ENCODE assay signal across 21 mouse cellular contexts in genomic region chr5:66929291-66929690, GRCm38 (mm10).
A peak's percentile ranks its signal among the peaks of the same experiment; 100 is the strongest.
DNase-seq lines count a peak whose midpoint lies in the region; ATAC-seq and TF ChIP-seq lines count a peak whose summit lies in the region.
"Had no signal": no experiment of that assay in that cellular context is flagged by ENCODE, and none has a peak within 500 bp of the region (broad histone marks: within the 10 kb centered on the region; RNA-seq: fewer than 3 reads in every experiment).

No protein-coding gene starts in this region.

- WGBS in kidney, adult 2 months, result 46% methylated on average over 6 of the region's 6 CpGs
- 81% methylated on average over 6 of the region's 6 CpGs for WGBS in midbrain, postnatal 0 days
- WGBS in midbrain, embryonic 15.5 days, result 83% methylated on average over 6 of the region's 6 CpGs
- 69% methylated on average over 6 of the region's 6 CpGs for WGBS in forebrain, embryonic 14.5 days

- H3K9me3 ChIP-seq in midbrain, postnatal 0 days (ENCODE audit: low read length), result no peaks in the 10 kb centered on the region
- no peaks in the 10 kb centered on the region for H3K9me3 ChIP-seq in midbrain, embryonic 15.5 days
- H3K9me3 ChIP-seq in forebrain, embryonic 14.5 days (replicated peaks; ENCODE audit: control insufficient read depth, low read length), result no peaks in the 10 kb centered on the region
- H3K9me3 ChIP-seq: embryonic facial prominence, embryonic 15.5 days; forebrain, embryonic 15.5 days; heart, embryonic 15.5 days; liver, embryonic 12.5 days; midbrain, embryonic 12.5 days had no signal

- H3K4me3 ChIP-seq in kidney, adult 2 months (ENCODE audit: insufficient read depth, low read depth, low read length), result no peak overlapping the region
- no peak overlapping the region for H3K4me3 ChIP-seq in midbrain, postnatal 0 days (ENCODE audit: low read depth, low read length)
- H3K4me3 ChIP-seq in midbrain, embryonic 15.5 days, result no peak overlapping the region
- H3K4me3 ChIP-seq in forebrain, embryonic 14.5 days (ENCODE audit: low read depth, low read length), result no peak overlapping the region
- H3K4me3 ChIP-seq: embryonic facial prominence, embryonic 15.5 days; forebrain, embryonic 15.5 days; heart, embryonic 15.5 days; liver, embryonic 12.5 days; midbrain, embryonic 12.5 days had no signal

- no peak overlapping the region for H3K9ac ChIP-seq in midbrain, postnatal 0 days (replicated peaks; ENCODE audit: low read length, poor library complexity, severe bottlenecking)
- no peak overlapping the region for H3K9ac ChIP-seq in midbrain, embryonic 15.5 days
- H3K9ac ChIP-seq in forebrain, embryonic 14.5 days (ENCODE audit: low read length), result no peak overlapping the region
- H3K9ac ChIP-seq: embryonic facial prominence, embryonic 15.5 days; forebrain, embryonic 15.5 days; heart, embryonic 15.5 days; hindbrain, embryonic 14.5 days; liver, embryonic 12.5 days; midbrain, embryonic 12.5 days had no signal

- no peak for ATAC-seq in midbrain, postnatal 0 days (ENCODE audit: low FRiP score)
- no peak for ATAC-seq in midbrain, embryonic 15.5 days (replicated peaks)
- ATAC-seq in forebrain, embryonic 14.5 days, result no peak
- ATAC-seq: CD4-positive, CD25-positive, alpha-beta regulatory T cell, adult 4 months; forebrain, embryonic 15.5 days; inflammation-experienced regulatory T-cells, adult 6 months; liver, embryonic 12.5 days had no signal

- H3K4me1 ChIP-seq in kidney, adult 2 months (ENCODE audit: control insufficient read depth, insufficient read depth, low read length), result peaks cover 9% of the 10 kb centered on the region; the same call in 1 of the 2 replicates
- H3K4me1 ChIP-seq in midbrain, postnatal 0 days (ENCODE audit: insufficient read depth, low read length), result no peaks in the 10 kb centered on the region
- no peaks in the 10 kb centered on the region for H3K4me1 ChIP-seq in midbrain, embryonic 15.5 days
- no peaks in the 10 kb centered on the region for H3K4me1 ChIP-seq in forebrain, embryonic 14.5 days (ENCODE audit: control insufficient read depth, insufficient read depth, low read length)
- H3K4me1 ChIP-seq: liver, embryonic 12.5 days had no signal

- H3K27ac ChIP-seq in kidney, adult 2 months (ENCODE audit: insufficient read depth, low read depth, low read length), result no peak overlapping the region
- H3K27ac ChIP-seq in midbrain, postnatal 0 days (ENCODE audit: low read depth, low read length), result no peak overlapping the region
- no peak overlapping the region for H3K27ac ChIP-seq in midbrain, embryonic 15.5 days
- no peak overlapping the region for H3K27ac ChIP-seq in forebrain, embryonic 14.5 days (ENCODE audit: low read depth, low read length)
- H3K27ac ChIP-seq: embryonic facial prominence, embryonic 15.5 days; forebrain, embryonic 15.5 days; heart, embryonic 15.5 days; hindbrain, embryonic 14.5 days; liver, embryonic 12.5 days; midbrain, embryonic 12.5 days had no signal

- peak; percentile 48 for DNase-seq in adrenal gland, postnatal 14 days
- DNase-seq in adrenal gland, postnatal 4 days (ENCODE audit: low spot score in 2 of 2), result no peak
- DNase-seq in kidney, adult 2 months, result peak; percentile 53
- DNase-seq in kidney, adult 11 months, result no peak
- peak; percentile 15 for DNase-seq in midbrain, postnatal 0 days (ENCODE audit: low spot score)
- no peak for DNase-seq in forebrain, embryonic 14.5 days (ENCODE audit: low spot score)
- DNase-seq: cerebellum, adult 18-20 months; heart, postnatal 36 days; kidney, adult 8-10 months; lung, adult 18-20 months; lung, postnatal 14 days; thymus, postnatal 14 days had no signal

- no peaks in the 10 kb centered on the region for H3K27me3 ChIP-seq in kidney, adult 2 months (replicated peaks; ENCODE audit: control insufficient read depth, insufficient read depth, low read length)
- H3K27me3 ChIP-seq in midbrain, postnatal 0 days (ENCODE audit: insufficient read depth, low read length), result no peaks in the 10 kb centered on the region
- H3K27me3 ChIP-seq in midbrain, embryonic 15.5 days (replicated peaks), result no peaks in the 10 kb centered on the region
- no peaks in the 10 kb centered on the region for H3K27me3 ChIP-seq in forebrain, embryonic 14.5 days (replicated peaks; ENCODE audit: control insufficient read depth, insufficient read depth, low read length)
- H3K27me3 ChIP-seq: embryonic facial prominence, embryonic 15.5 days; forebrain, embryonic 15.5 days; heart, embryonic 15.5 days; liver, embryonic 12.5 days; midbrain, embryonic 12.5 days had no signal

- no peaks in the 10 kb centered on the region for H3K36me3 ChIP-seq in kidney, adult 2 months (ENCODE audit: control insufficient read depth, insufficient read depth, low read length)
- no peaks in the 10 kb centered on the region for H3K36me3 ChIP-seq in midbrain, postnatal 0 days (ENCODE audit: insufficient read depth, low read length)
- H3K36me3 ChIP-seq in midbrain, embryonic 15.5 days (replicated peaks), result no peaks in the 10 kb centered on the region
- no peaks in the 10 kb centered on the region for H3K36me3 ChIP-seq in forebrain, embryonic 14.5 days (ENCODE audit: control insufficient read depth, insufficient read depth, low read length)
- H3K36me3 ChIP-seq: embryonic facial prominence, embryonic 15.5 days; forebrain, embryonic 15.5 days; heart, embryonic 15.5 days; liver, embryonic 12.5 days; midbrain, embryonic 12.5 days had no signal

- H3K4me2 ChIP-seq in midbrain, postnatal 0 days (ENCODE audit: low read depth, low read length, poor library complexity, severe bottlenecking), result no peak overlapping the region
- H3K4me2 ChIP-seq in midbrain, embryonic 15.5 days, result no peak overlapping the region
- H3K4me2 ChIP-seq in forebrain, embryonic 14.5 days (ENCODE audit: low read length), result no peak overlapping the region
- H3K4me2 ChIP-seq: embryonic facial prominence, embryonic 15.5 days; forebrain, embryonic 15.5 days; heart, embryonic 15.5 days; hindbrain, embryonic 14.5 days; liver, embryonic 12.5 days; midbrain, embryonic 12.5 days had no signal

- no peak for TF ChIP-seq CTCF in kidney, adult 2 months (conservative IDR thresholded peaks at IDR 0.05; ENCODE audit: insufficient read depth, insufficient read length, low read depth, low read length)
- TF ChIP-seq CTCF in midbrain, postnatal 0 days (IDR thresholded peaks at IDR 0.05), result no peak

- TF ChIP-seq POLR2A in kidney, adult 2 months (IDR thresholded peaks at IDR 0.05; ENCODE audit: low read depth, low read length), result no peak

Comparison
In these comparisons a context has a peak if more than half of its experiments do, and no peak if none do; other contexts are left out.
1. DNase-seq: peak in adrenal gland, postnatal 14 days (single experiment), kidney, adult 2 months (single experiment) and midbrain, postnatal 0 days (single experiment); none in adrenal gland, postnatal 4 days (0 of 2), kidney, adult 11 months (single experiment) and forebrain, embryonic 14.5 days (single experiment).